Mouse (Mus musculus) liver, embryonic 16.5 days (tissue): ENCODE measurements around the gene Kctd13. TPM values are rescaled to one million over a fixed set of nuclear protein-coding genes. Genes with fewer than 3 reads are reported as not detected.

Experiments used
- ATAC-seq: fragments of 200-750 bp; cut with Nextera tagmentation; 2 replicates; pipeline ENCODE4 v1.8.0; 2017; ENCODE audit warnings: low read depth, mild to moderate bottlenecking, moderate number of reproducible peaks, moderate library complexity
- H3K27ac ChIP-seq: fragments of 300-500 bp; sonication (generic); 2 replicates; pipeline ENCODE4 v1.5.1; 2014; ENCODE audit warnings: mild to moderate bottlenecking, low read length
- H3K27me3 ChIP-seq: fragments of 300-500 bp; sonication (generic); 2 replicates; pipeline ENCODE4 v1.6.1; 2014; ENCODE audit warnings: low read depth, low read length, mixed read lengths; ENCODE audit not compliant: control insufficient read depth, insufficient read depth
- H3K36me3 ChIP-seq: fragments of 300-500 bp; sonication (generic); 2 replicates; pipeline ENCODE4 v1.6.1; 2014; ENCODE audit warnings: mild to moderate bottlenecking; ENCODE audit not compliant: control insufficient read depth, insufficient read depth
- H3K4me1 ChIP-seq: fragments of 300-500 bp; sonication (generic); 2 replicates; pipeline ENCODE4 v1.6.1; 2014; ENCODE audit warnings: low read depth, low read length, mixed read lengths; ENCODE audit not compliant: control insufficient read depth
- H3K4me2 ChIP-seq: fragments of 300-500 bp; sonication (generic); 2 replicates; pipeline ENCODE4 v1.6.1; 2014; ENCODE audit warnings: low read depth, low read length, mixed read lengths
- H3K4me3 ChIP-seq: fragments of 300-500 bp; sonication (generic); 2 replicates; pipeline ENCODE4 v1.5.1; 2014; ENCODE audit warnings: low read depth, mild to moderate bottlenecking, low read length
- H3K9ac ChIP-seq: fragments of 300-500 bp; sonication (generic); 2 replicates; pipeline ENCODE4 v1.6.1; 2014; ENCODE audit warnings: low read depth, low read length
- H3K9me3 ChIP-seq: fragments of 300-500 bp; sonication (generic); replicated peaks from 2 replicates; pipeline ENCODE4 v1.6.1; 2016; ENCODE audit warnings: low read length; ENCODE audit not compliant: control insufficient read depth
- WGBS: fragments of 180-500 bp; shearing (Covaris S2); extraction: QIAGEN DNeasy Blood & Tissue Kit; methylation state at CpG from one replicate; pipeline ENCODE4 v1.1.7; 2014; ENCODE audit not compliant: insufficient replicate concordance; 5-methylcytosine and 5-hydroxymethylcytosine counted together
- polyA plus RNA-seq: library from polyadenylated mRNA; unstranded; fragments of >200 nt; fragmentation: Nextera tagmentation; extraction: Ambion mirVana; gene quantifications from 2 replicates; pipeline ENCODE4 v1.2.1, GENCODE M21; 2015

Kctd13 gene
- polyA plus RNA-seq, 1 experiment from 2014 or later: 3.8 TPM

- Histone ChIP-seq H3K36me3 (no peaks in the 10 kb centered on the region), H3K27ac (no peak overlapping the region), H3K9ac (no peak overlapping the region), H3K4me2 (no peak overlapping the region), H3K4me1 (no peaks in the 10 kb centered on the region), H3K27me3 (peaks cover 8% of the 10 kb centered on the region), H3K4me3 (no peak overlapping the region), H3K9me3 (no peaks in the 10 kb centered on the region)
- WGBS: 60% methylated on average over 6 of the region's 6 CpGs
- no peak for ATAC-seq
These were observed 38.7 kb downstream of the Kctd13 start for GRCm38 (mm10) chr7:126967361-126967760.

- ATAC-seq: no peak
- H3K36me3 ChIP-seq: peaks cover 17% of the 10 kb centered on the region
- H3K4me2 ChIP-seq: peak overlapping the region; percentile 90
- H3K4me3 ChIP-seq: peak overlapping the region; percentile 99
- H3K4me1 ChIP-seq: peaks cover 21% of the 10 kb centered on the region
- H3K9me3 ChIP-seq: no peaks in the 10 kb centered on the region
- peak overlapping the region; percentile 29 for H3K9ac ChIP-seq
- H3K27me3 ChIP-seq: no peaks in the 10 kb centered on the region
- WGBS: 5% methylated on average over 8 of the region's 8 CpGs
- 0 out of 2 replicates have a peak overlapping the region, but pooled peaks have one; percentile 16 for H3K27ac ChIP-seq
These were observed 46.8 kb downstream of the Kctd13 start for GRCm38 (mm10) chr7:126975493-126975892.

- Histone ChIP-seq H3K4me1 (peaks cover 21% of the 10 kb centered on the region), H3K36me3 (peaks cover 17% of the 10 kb centered on the region), H3K4me3 (peak within 1 kb of the TSS; percentile 99), H3K9me3 (no peaks in the 10 kb centered on the region), H3K27ac (peak within 1 kb of the TSS; percentile 94), H3K4me2 (peak within 1 kb of the TSS; percentile 90), H3K9ac (peak within 1 kb of the TSS; percentile 98), H3K27me3 (no peaks in the 10 kb centered on the region)
- ATAC-seq: no peak
- 0% methylated on average over 1 of the region's 1 CpGs for WGBS
These were observed 47.0 kb downstream of the Kctd13 start, which contains the start of gene Cdipt for GRCm38 (mm10) chr7:126975893-126975949. Gene Cdipt, plus strand, starts transcription at chr7:126975914.

GRCm38 (mm10) chr7:126975950-126976866 lies 47.5 kb downstream of the Kctd13 start, which contains the start of gene Cdiptos:
Gene Cdiptos, minus strand, starts transcription at chr7:126976098.
- no peaks in the 10 kb centered on the region for H3K27me3 ChIP-seq
- peak within 1 kb of the TSS; percentile 99 for H3K4me3 ChIP-seq
- ATAC-seq: peak; percentile 95
- peaks cover 17% of the 10 kb centered on the region for H3K36me3 ChIP-seq
- H3K27ac ChIP-seq: peak within 1 kb of the TSS; percentile 94
- no peaks in the 10 kb centered on the region for H3K9me3 ChIP-seq
- peak within 1 kb of the TSS; percentile 90 for H3K4me2 ChIP-seq
- peaks cover 21% of the 10 kb centered on the region for H3K4me1 ChIP-seq
- under 1% methylated on average over 55 of the region's 55 CpGs for WGBS
- H3K9ac ChIP-seq: peak within 1 kb of the TSS; percentile 98

GRCm38 (mm10) chr7:126976878-126977459 lies 48.3 kb downstream of the Kctd13 start:
- Histone ChIP-seq H3K4me2 (peak overlapping the region; percentile 90), H3K9me3 (no peaks in the 10 kb centered on the region), H3K4me3 (peak overlapping the region; percentile 99), H3K27ac (peak overlapping the region; percentile 94), H3K9ac (peak overlapping the region; percentile 98), H3K36me3 (peaks cover 17% of the 10 kb centered on the region), H3K4me1 (peaks cover 21% of the 10 kb centered on the region), H3K27me3 (no peaks in the 10 kb centered on the region)
- ATAC-seq: no peak
- WGBS: 19% methylated on average over 14 of the region's 14 CpGs

- no peak overlapping the region for H3K4me3 ChIP-seq
- no peak overlapping the region for H3K4me2 ChIP-seq
- no peaks in the 10 kb centered on the region for H3K27me3 ChIP-seq
- peaks cover 21% of the 10 kb centered on the region for H3K4me1 ChIP-seq
- peaks cover 17% of the 10 kb centered on the region for H3K36me3 ChIP-seq
- no peak for ATAC-seq
- no peaks in the 10 kb centered on the region for H3K9me3 ChIP-seq
- WGBS: 76% methylated on average over 6 of the region's 6 CpGs
- H3K9ac ChIP-seq: no peak overlapping the region
- no peak overlapping the region for H3K27ac ChIP-seq
These were observed 50.2 kb downstream of the Kctd13 start for GRCm38 (mm10) chr7:126978841-126979240.

GRCm38 (mm10) chr7:126981601-126982000 lies 52.9 kb downstream of the Kctd13 start:
- Histone ChIP-seq H3K27me3 (no peaks in the 10 kb centered on the region), H3K9me3 (no peaks in the 10 kb centered on the region), H3K36me3 (peaks cover 17% of the 10 kb centered on the region), H3K27ac (no peak overlapping the region), H3K4me2 (no peak overlapping the region), H3K4me1 (peaks cover 15% of the 10 kb centered on the region), H3K4me3 (no peak overlapping the region), H3K9ac (no peak overlapping the region)
- no peak for ATAC-seq
- WGBS: 68% methylated on average over 2 of the region's 2 CpGs

GRCm38 (mm10) chr7:126982054-126982453 lies 53.4 kb downstream of the Kctd13 start:
- Histone ChIP-seq H3K4me3 (no peak overlapping the region), H3K9ac (no peak overlapping the region), H3K27me3 (no peaks in the 10 kb centered on the region), H3K27ac (no peak overlapping the region), H3K36me3 (peaks cover 17% of the 10 kb centered on the region), H3K9me3 (no peaks in the 10 kb centered on the region), H3K4me2 (no peak overlapping the region), H3K4me1 (peaks cover 12% of the 10 kb centered on the region)
- ATAC-seq: no peak
- 46% methylated on average over 4 of the region's 4 CpGs for WGBS

GRCm38 (mm10) chr7:126983113-126983512 lies 54.4 kb downstream of the Kctd13 start:
- Histone ChIP-seq H3K9ac (no peak overlapping the region), H3K4me2 (no peak overlapping the region), H3K36me3 (peaks cover 17% of the 10 kb centered on the region), H3K9me3 (no peaks in the 10 kb centered on the region), H3K4me1 (peaks cover 4% of the 10 kb centered on the region), H3K27me3 (no peaks in the 10 kb centered on the region), H3K4me3 (no peak overlapping the region), H3K27ac (no peak overlapping the region)
- ATAC-seq: no peak
- WGBS: 76% methylated on average over 7 of the region's 7 CpGs
